Mouse (Mus musculus): ENCODE results near the gene Alg1.

Gene Alg1

GRCm38 (mm10) chr16:5242355-5242754 lies 8.9 kb downstream of the Alg1 start:
- no peak for DNase-seq (ENCODE audit: low spot score)

- no peak for DNase-seq (ENCODE audit: low spot score)
Measured at GRCm38 (mm10) chr16:5242882-5243281, 9.5 kb downstream of the Alg1 start.

- peak; percentile 69 for DNase-seq (ENCODE audit: low spot score)
Measured at GRCm38 (mm10) chr16:5244411-5244810, 11.0 kb downstream of the Alg1 start.

GRCm38 (mm10) chr16:5250891-5251290 lies 17.5 kb downstream of the Alg1 start:
- no peak for DNase-seq (ENCODE audit: low spot score)

- no peak for DNase-seq (ENCODE audit: low spot score)
Measured at GRCm38 (mm10) chr16:5252260-5252659, 18.8 kb downstream of the Alg1 start.

- peak; percentile 88 for DNase-seq (ENCODE audit: low spot score)
Measured at GRCm38 (mm10) chr16:5254346-5255025, 21.1 kb downstream of the Alg1 start.

- peak; percentile 49 for DNase-seq (ENCODE audit: low spot score)
Measured at GRCm38 (mm10) chr16:5255081-5255740, 21.8 kb downstream of the Alg1 start.

- DNase-seq (ENCODE audit: low spot score), result peak; percentile 99
Measured at GRCm38 (mm10) chr16:5255779-5256496, 22.5 kb downstream of the Alg1 start, which contains the start of gene Eef2kmt. TSS of gene Eef2kmt (minus strand) at chr16:5255983.

GRCm38 (mm10) chr16:5263156-5263555 lies 29.7 kb downstream of the Alg1 start:
- no peak for DNase-seq (ENCODE audit: low spot score)

GRCm38 (mm10) chr16:5263926-5264325 lies 30.5 kb downstream of the Alg1 start:
- no peak for DNase-seq (ENCODE audit: low spot score)

- DNase-seq (ENCODE audit: low spot score), result no peak
Measured at GRCm38 (mm10) chr16:5271411-5272035, 38.1 kb downstream of the Alg1 start.

GRCm38 (mm10) chr16:5272371-5272770 lies 39.0 kb downstream of the Alg1 start:
- DNase-seq (ENCODE audit: low spot score), result no peak

GRCm38 (mm10) chr16:5279571-5280222 lies 46.3 kb downstream of the Alg1 start:
- no peak for DNase-seq (ENCODE audit: low spot score)

- no peak for DNase-seq (ENCODE audit: low spot score)
Measured at GRCm38 (mm10) chr16:5282686-5283085, 49.3 kb downstream of the Alg1 start.

- DNase-seq (ENCODE audit: low spot score), result no peak
Measured at GRCm38 (mm10) chr16:5285376-5285775, 52.0 kb downstream of the Alg1 start.
